Mouse (Mus musculus) kidney, postnatal 25 days (tissue): ENCODE results near the gene Cdhr2.

Experiments used
- DNase-seq, 2 experiments: peaks; one replicate each; pipeline ENCODE4 v3.0.0; 2021; ENCODE audit warnings: mixed read lengths in 2 of 2

The Cdhr2 gene

GRCm38 (mm10) chr13:54701243-54701642 lies at the start of gene Cdhr2:
Gene Cdhr2, plus strand, starts transcription at chr13:54701461.
- peak; percentile 73 to 87 for DNase-seq

- no peak for DNase-seq
Measured at GRCm38 (mm10) chr13:54660877-54661276, 40.4 kb upstream of the Cdhr2 start.

- no peak for DNase-seq
Measured at GRCm38 (mm10) chr13:54661358-54661757, 39.9 kb upstream of the Cdhr2 start.

GRCm38 (mm10) chr13:54663999-54664398 lies 37.3 kb upstream of the Cdhr2 start:
- no peak for DNase-seq

- no peak for DNase-seq
Measured at GRCm38 (mm10) chr13:54664509-54664908, 36.8 kb upstream of the Cdhr2 start.

GRCm38 (mm10) chr13:54665062-54665461 lies 36.2 kb upstream of the Cdhr2 start:
- no peak for DNase-seq

- DNase-seq, result peak; percentile 49 to 59
Measured at GRCm38 (mm10) chr13:54670491-54670890, 30.8 kb upstream of the Cdhr2 start.

GRCm38 (mm10) chr13:54675895-54676590 lies 25.2 kb upstream of the Cdhr2 start:
- DNase-seq, result no peak

GRCm38 (mm10) chr13:54678263-54678662 lies 23.0 kb upstream of the Cdhr2 start:
- no peak for DNase-seq

GRCm38 (mm10) chr13:54680184-54680853 lies 20.9 kb upstream of the Cdhr2 start:
- no peak for DNase-seq

GRCm38 (mm10) chr13:54681291-54681690 lies 20.0 kb upstream of the Cdhr2 start:
- no peak for DNase-seq

GRCm38 (mm10) chr13:54683301-54683700 lies 18.0 kb upstream of the Cdhr2 start:
- DNase-seq, result no peak

GRCm38 (mm10) chr13:54684140-54684896 lies 16.9 kb upstream of the Cdhr2 start:
- DNase-seq, result peak; percentile 27 to 67

GRCm38 (mm10) chr13:54685174-54685573 lies 16.1 kb upstream of the Cdhr2 start:
- peak; percentile 78 for DNase-seq

- no peak for DNase-seq
Measured at GRCm38 (mm10) chr13:54686139-54687053, 14.9 kb upstream of the Cdhr2 start.

GRCm38 (mm10) chr13:54687096-54687495 lies 14.2 kb upstream of the Cdhr2 start:
- DNase-seq, result peak; percentile 86 to 92

- DNase-seq, result peak; percentile 98 to 99
Measured at GRCm38 (mm10) chr13:54687575-54688424, 13.5 kb upstream of the Cdhr2 start.

GRCm38 (mm10) chr13:54690151-54690740 lies 11.0 kb upstream of the Cdhr2 start:
- no peak for DNase-seq

- DNase-seq, result no peak
Measured at GRCm38 (mm10) chr13:54691737-54692136, 9.5 kb upstream of the Cdhr2 start.

GRCm38 (mm10) chr13:54692711-54693557 lies 8.3 kb upstream of the Cdhr2 start:
- DNase-seq, result peak in 1 of 2 experiments; percentile 41
